Mouse (Mus musculus): ENCODE measurements around the gene Srprb.

DNA sequence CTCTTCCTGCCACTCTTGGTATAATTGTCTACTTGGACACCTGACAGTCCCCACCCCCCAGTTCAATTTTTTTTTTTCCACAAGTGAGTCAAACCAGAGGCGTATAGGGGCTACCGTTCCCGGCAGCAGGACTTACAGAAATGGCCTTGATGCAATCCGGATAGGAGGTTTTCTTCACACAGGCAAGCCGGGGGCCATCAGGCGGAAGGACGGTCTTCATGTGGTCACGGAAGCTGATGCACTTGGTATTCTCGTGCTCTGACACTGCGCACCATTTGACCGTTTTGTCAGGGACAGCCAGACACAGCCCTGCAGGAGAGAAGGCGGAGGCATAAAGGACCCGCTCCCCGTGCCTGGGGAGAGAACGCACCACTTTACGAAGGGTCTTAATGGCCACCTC is 25.8 kb upstream of the Srprb start:
- TF ChIP-seq GATA1 (IDR thresholded peaks at IDR 0.05; ENCODE audit: low read length), result no peak
- no peak for TF ChIP-seq TAL1 (IDR thresholded peaks at IDR 0.05; ENCODE audit: low read length)
